Mouse (Mus musculus) forebrain, embryonic 15.5 days (tissue): ENCODE results near the gene Macrod1. TPM values are rescaled to one million over a fixed set of nuclear protein-coding genes. Genes with fewer than 3 reads are reported as not detected.

ENCODE experiments used
- ATAC-seq: fragments of 200-750 bp; cut with Nextera tagmentation; replicated peaks from 2 replicates; pipeline ENCODE4 v1.8.0; 2017; ENCODE audit warnings: mild to moderate bottlenecking, moderate TSS enrichment, moderate library complexity
- H3K27ac ChIP-seq: fragments of 300-500 bp; sonication (generic); replicated peaks from 2 replicates; pipeline ENCODE4 v1.5.1; 2015; ENCODE audit warnings: mild to moderate bottlenecking, inconsistent platforms
- H3K27me3 ChIP-seq: fragments of 300-500 bp; sonication (generic); 2 replicates; pipeline ENCODE4 v1.6.1; 2015; ENCODE audit warnings: inconsistent platforms
- H3K36me3 ChIP-seq: fragments of 300-500 bp; sonication (generic); 2 replicates; pipeline ENCODE4 v1.6.1; 2015; ENCODE audit warnings: mild to moderate bottlenecking, inconsistent platforms
- H3K4me1 ChIP-seq: fragments of 300-500 bp; sonication (generic); 2 replicates; pipeline ENCODE4 v1.6.1; 2015; ENCODE audit warnings: inconsistent platforms
- H3K4me2 ChIP-seq: fragments of 300-500 bp; sonication (generic); replicated peaks from 2 replicates; pipeline ENCODE4 v1.6.1; 2015; ENCODE audit warnings: mild to moderate bottlenecking, inconsistent platforms
- H3K4me3 ChIP-seq: fragments of 300-500 bp; sonication (generic); 2 replicates; pipeline ENCODE4 v1.5.1; 2015; ENCODE audit warnings: mild to moderate bottlenecking, inconsistent platforms
- H3K9ac ChIP-seq: fragments of 300-500 bp; sonication (generic); replicated peaks from 2 replicates; pipeline ENCODE4 v1.6.1; 2015; ENCODE audit warnings: mild to moderate bottlenecking, inconsistent platforms
- H3K9me3 ChIP-seq: fragments of 300-500 bp; sonication (generic); 2 replicates; pipeline ENCODE4 v1.6.1; 2016; ENCODE audit warnings: inconsistent platforms
- whole genome bisulfite sequencing: fragments of 180-500 bp; shearing (Covaris S2); methylation state at CpG from one replicate; pipeline ENCODE4 v1.1.7; 2015; ENCODE audit warnings: mixed read lengths; 5-methylcytosine and 5-hydroxymethylcytosine counted together
- polyA plus RNA-seq: library from polyadenylated mRNA; unstranded; fragments of >200 nt; fragmentation: Nextera tagmentation; extraction: Ambion mirVana; gene quantifications from 2 replicates; pipeline ENCODE4 v1.2.1, GENCODE M21; 2015

Macrod1 gene
- 5.8 and 6.0 TPM in 2 replicates for polyA plus RNA-seq

- H3K27ac ChIP-seq: peak within 1 kb of the TSS; percentile 32; the same call in 1 of the 2 replicates
- peak within 1 kb of the TSS; percentile 89 for H3K4me2 ChIP-seq
- no peaks in the 10 kb centered on the region for H3K36me3 ChIP-seq
- peak within 1 kb of the TSS; percentile 55 for H3K4me3 ChIP-seq
- H3K9ac ChIP-seq: peak within 1 kb of the TSS; percentile 46
- peak; percentile 90 for ATAC-seq
- H3K9me3 ChIP-seq: no peaks in the 10 kb centered on the region
- 1% methylated on average over 70 of the region's 72 CpGs for WGBS
- peaks cover 20% of the 10 kb centered on the region for H3K4me1 ChIP-seq
- H3K27me3 ChIP-seq: peaks cover 5% of the 10 kb centered on the region; the same call in 1 of the 2 replicates
These were observed at the start of gene Macrod1 for GRCm38 (mm10) chr19:7056248-7057087. TSS of gene Macrod1 (plus strand) at chr19:7056810.

GRCm38 (mm10) chr19:7006892-7007593, 49.6 kb upstream of the Macrod1 start:
- H3K4me2 ChIP-seq: no peak overlapping the region
- no peak overlapping the region; the same call in 1 of the 2 replicates for H3K9ac ChIP-seq
- H3K27ac ChIP-seq: no peak overlapping the region
- no peak for ATAC-seq
- 86% methylated on average over 9 of the region's 9 CpGs for WGBS
- H3K36me3 ChIP-seq: no peaks in the 10 kb centered on the region
- no peaks in the 10 kb centered on the region for H3K9me3 ChIP-seq
- H3K4me1 ChIP-seq: no peaks in the 10 kb centered on the region
- H3K4me3 ChIP-seq: no peak overlapping the region
- H3K27me3 ChIP-seq: no peaks in the 10 kb centered on the region

- no peaks in the 10 kb centered on the region for H3K9me3 ChIP-seq
- H3K27ac ChIP-seq: no peak overlapping the region
- 92% methylated on average over 4 of the region's 4 CpGs for WGBS
- H3K4me1 ChIP-seq: no peaks in the 10 kb centered on the region
- no peak overlapping the region for H3K4me2 ChIP-seq
- H3K27me3 ChIP-seq: no peaks in the 10 kb centered on the region
- H3K9ac ChIP-seq: no peak overlapping the region
- 0 out of 2 replicates have a peak, but pooled peaks cover 3% of the 10 kb centered on the region for H3K36me3 ChIP-seq
- H3K4me3 ChIP-seq: no peak overlapping the region
- ATAC-seq: no peak
These were observed 44.2 kb upstream of the Macrod1 start for GRCm38 (mm10) chr19:7012426-7012825.

- H3K9ac ChIP-seq: no peak overlapping the region
- no peak overlapping the region for H3K27ac ChIP-seq
- H3K27me3 ChIP-seq: no peaks in the 10 kb centered on the region
- no peak overlapping the region for H3K4me3 ChIP-seq
- ATAC-seq: no peak
- H3K36me3 ChIP-seq: 0 out of 2 replicates have a peak, but pooled peaks cover 6% of the 10 kb centered on the region
- H3K4me1 ChIP-seq: no peaks in the 10 kb centered on the region
- no peak overlapping the region for H3K4me2 ChIP-seq
- no peaks in the 10 kb centered on the region for H3K9me3 ChIP-seq
- 90% methylated on average over 9 of the region's 9 CpGs for WGBS
These were observed 42.6 kb upstream of the Macrod1 start for GRCm38 (mm10) chr19:7013984-7014383.

- Histone ChIP-seq H3K4me1 (no peaks in the 10 kb centered on the region), H3K36me3 (peaks cover 12% of the 10 kb centered on the region), H3K4me3 (no peak overlapping the region), H3K9ac (no peak overlapping the region), H3K9me3 (no peaks in the 10 kb centered on the region), H3K27me3 (no peaks in the 10 kb centered on the region), H3K27ac (no peak overlapping the region), H3K4me2 (no peak overlapping the region)
- ATAC-seq: no peak
- 92% methylated on average over 20 of the region's 20 CpGs for WGBS
These were observed 42.0 kb upstream of the Macrod1 start for GRCm38 (mm10) chr19:7014481-7015135.

GRCm38 (mm10) chr19:7017541-7018457, 38.8 kb upstream of the Macrod1 start:
- no peaks in the 10 kb centered on the region for H3K9me3 ChIP-seq
- no peaks in the 10 kb centered on the region for H3K27me3 ChIP-seq
- no peak overlapping the region for H3K4me2 ChIP-seq
- peaks cover 44% of the 10 kb centered on the region for H3K36me3 ChIP-seq
- H3K9ac ChIP-seq: no peak overlapping the region
- WGBS: 90% methylated on average over 12 of the region's 12 CpGs
- no peak overlapping the region for H3K27ac ChIP-seq
- no peak for ATAC-seq
- H3K4me1 ChIP-seq: no peaks in the 10 kb centered on the region
- no peak overlapping the region for H3K4me3 ChIP-seq

GRCm38 (mm10) chr19:7018546-7018945, 38.1 kb upstream of the Macrod1 start:
- Histone ChIP-seq H3K36me3 (peaks cover 51% of the 10 kb centered on the region), H3K27ac (no peak overlapping the region), H3K27me3 (no peaks in the 10 kb centered on the region), H3K4me1 (no peaks in the 10 kb centered on the region), H3K9me3 (no peaks in the 10 kb centered on the region), H3K4me3 (no peak overlapping the region), H3K9ac (no peak overlapping the region), H3K4me2 (no peak overlapping the region)
- WGBS: 91% methylated on average over 11 of the region's 11 CpGs
- no peak for ATAC-seq

GRCm38 (mm10) chr19:7019191-7019590, 37.4 kb upstream of the Macrod1 start, which contains the start of gene Fermt3:
TSS of gene Fermt3 (minus strand) at chr19:7019469.
- Histone ChIP-seq H3K27me3 (no peaks in the 10 kb centered on the region), H3K4me2 (no peak within 1 kb of the TSS), H3K4me1 (no peaks in the 10 kb centered on the region), H3K9me3 (no peaks in the 10 kb centered on the region), H3K27ac (no peak within 1 kb of the TSS), H3K4me3 (no peak within 1 kb of the TSS), H3K36me3 (peaks cover 56% of the 10 kb centered on the region), H3K9ac (no peak within 1 kb of the TSS)
- 92% methylated on average over 5 of the region's 5 CpGs for WGBS
- ATAC-seq: no peak

- Histone ChIP-seq H3K27ac (no peak overlapping the region), H3K9me3 (no peaks in the 10 kb centered on the region), H3K36me3 (peaks cover 66% of the 10 kb centered on the region), H3K4me1 (no peaks in the 10 kb centered on the region), H3K27me3 (no peaks in the 10 kb centered on the region), H3K4me2 (no peak overlapping the region), H3K4me3 (no peak overlapping the region), H3K9ac (no peak overlapping the region)
- ATAC-seq: no peak
- 47% methylated on average over 3 of the region's 3 CpGs for WGBS
These were observed 36.4 kb upstream of the Macrod1 start for GRCm38 (mm10) chr19:7020224-7020641.

- H3K9ac ChIP-seq: no peak overlapping the region
- H3K9me3 ChIP-seq: no peaks in the 10 kb centered on the region
- no peaks in the 10 kb centered on the region for H3K4me1 ChIP-seq
- ATAC-seq: no peak
- H3K4me2 ChIP-seq: no peak overlapping the region
- H3K27ac ChIP-seq: no peak overlapping the region
- WGBS: 95% methylated on average over 5 of the region's 5 CpGs
- H3K27me3 ChIP-seq: no peaks in the 10 kb centered on the region
- H3K4me3 ChIP-seq: no peak overlapping the region
- peaks cover 97% of the 10 kb centered on the region for H3K36me3 ChIP-seq
These were observed 27.1 kb upstream of the Macrod1 start for GRCm38 (mm10) chr19:7029531-7029930.

- Histone ChIP-seq H3K4me2 (no peak overlapping the region), H3K4me1 (peaks cover 29% of the 10 kb centered on the region), H3K9ac (no peak overlapping the region), H3K9me3 (no peaks in the 10 kb centered on the region), H3K4me3 (no peak overlapping the region), H3K27me3 (no peaks in the 10 kb centered on the region), H3K36me3 (peaks cover 64% of the 10 kb centered on the region), H3K27ac (no peak overlapping the region)
- WGBS: 90% methylated on average over 5 of the region's 5 CpGs
- ATAC-seq: no peak
These were observed 22.6 kb upstream of the Macrod1 start for GRCm38 (mm10) chr19:7034006-7034405.
